Mouse (Mus musculus) midbrain, embryonic 12.5 days (tissue): ENCODE measurements around the gene Cacng8. TPM values are rescaled to one million over a fixed set of nuclear protein-coding genes. Genes with fewer than 3 reads are reported as not detected.

Experiments
- ATAC-seq: fragments of 200-750 bp; cut with Nextera tagmentation; 2 replicates; pipeline ENCODE4 v1.8.0; 2017; ENCODE audit warnings: low read depth, moderate TSS enrichment, moderate library complexity; ENCODE audit not compliant: low FRiP score
- H3K27ac ChIP-seq: fragments of 300-500 bp; sonication (generic); replicated peaks from 2 replicates; pipeline ENCODE4 v1.5.1; 2016; ENCODE audit warnings: mild to moderate bottlenecking
- H3K27me3 ChIP-seq: fragments of 300-500 bp; sonication (generic); 2 replicates; pipeline ENCODE4 v1.6.1; 2016; ENCODE audit warnings: mild to moderate bottlenecking
- H3K36me3 ChIP-seq: fragments of 300-500 bp; sonication (generic); 2 replicates; pipeline ENCODE4 v1.6.1; 2016
- H3K4me1 ChIP-seq: fragments of 300-500 bp; sonication (generic); 2 replicates; pipeline ENCODE4 v1.6.1; 2016
- H3K4me2 ChIP-seq: fragments of 300-500 bp; sonication (generic); replicated peaks from 2 replicates; pipeline ENCODE4 v1.6.1; 2016; ENCODE audit warnings: mild to moderate bottlenecking, moderate library complexity
- H3K4me3 ChIP-seq: fragments of 300-500 bp; sonication (generic); 2 replicates; pipeline ENCODE4 v1.5.1; 2016; ENCODE audit warnings: mild to moderate bottlenecking
- H3K9ac ChIP-seq: fragments of 300-500 bp; sonication (generic); replicated peaks from 2 replicates; pipeline ENCODE4 v1.6.1; 2016; ENCODE audit warnings: mild to moderate bottlenecking, moderate library complexity
- H3K9me3 ChIP-seq: fragments of 300-500 bp; sonication (generic); 2 replicates; pipeline ENCODE4 v1.6.1; 2016; ENCODE audit warnings: mild to moderate bottlenecking
- WGBS: fragments of 180-500 bp; shearing (Covaris S2); methylation state at CpG from one replicate; pipeline ENCODE4 v1.1.7; 2016; 5-methylcytosine and 5-hydroxymethylcytosine counted together
- microRNA-seq: library from miRNA; unstranded; fragments of <30 nt; microRNA quantifications from one replicate; pipeline ENCODE4, GENCODE M21; 2017
- polyA plus RNA-seq: library from polyadenylated mRNA; unstranded; fragments of >200 nt; fragmentation: Nextera tagmentation; extraction: Ambion mirVana; gene quantifications from 2 replicates; pipeline ENCODE4 v1.2.1, GENCODE M21; 2016

The Cacng8 gene
- polyA plus RNA-seq, 1 experiment from 2014 or later = 7.9 TPM

GRCm38 (mm10) chr7:3460261-3460660, 69.8 kb downstream of the Cacng8 start:
- H3K27ac ChIP-seq = no peak overlapping the region
- no peak overlapping the region for H3K9ac ChIP-seq
- no peaks in the 10 kb centered on the region for H3K9me3 ChIP-seq
- 81% methylated on average over 8 of the region's 8 CpGs for WGBS
- no peaks in the 10 kb centered on the region for H3K27me3 ChIP-seq
- no peaks in the 10 kb centered on the region for H3K4me1 ChIP-seq
- H3K4me2 ChIP-seq = no peak overlapping the region
- H3K4me3 ChIP-seq = no peak overlapping the region
- H3K36me3 ChIP-seq = no peaks in the 10 kb centered on the region
- ATAC-seq = no peak

GRCm38 (mm10) chr7:3463306-3463705, 72.8 kb downstream of the Cacng8 start:
- no peaks in the 10 kb centered on the region for H3K9me3 ChIP-seq
- no peaks in the 10 kb centered on the region for H3K27me3 ChIP-seq
- no peak overlapping the region for H3K4me2 ChIP-seq
- no peak overlapping the region for H3K27ac ChIP-seq
- no peak overlapping the region for H3K9ac ChIP-seq
- no peak for ATAC-seq
- no peaks in the 10 kb centered on the region for H3K4me1 ChIP-seq
- no peaks in the 10 kb centered on the region for H3K36me3 ChIP-seq
- 84% methylated on average over 4 of the region's 4 CpGs for WGBS
- H3K4me3 ChIP-seq = no peak overlapping the region

Small RNAs within 50 kb of the gene (microRNA-seq; reads per million reads assigned to microRNA genes)
- 27.4 reads per million, percentile 37 among the genes with 10 or more reads in this experiment for gene Gm23450

Other genes starting within 250 kb of the Cacng8 start
- 0.14 and 0.17 TPM in 2 replicates for gene AU018091, start 221.5 kb upstream of the Cacng8 start, polyA plus RNA-seq
- gene Nlrp12, start 140.9 kb upstream of the Cacng8 start, polyA plus RNA-seq = not detected in 2 replicates
- gene Myadm, start 101.6 kb upstream of the Cacng8 start, polyA plus RNA-seq = 30.2 and 31.7 TPM in 2 replicates
- 0.48 and 2.4 TPM in 2 replicates for gene Prkcg, start 101.5 kb upstream of the Cacng8 start, polyA plus RNA-seq
- gene Cacng7, start 57.7 kb upstream of the Cacng8 start, polyA plus RNA-seq = 3.5 and 4.2 TPM in 2 replicates
- 0.20 TPM in 1 of 2 replicates, not detected in the other for gene Cacng6, start 33.5 kb downstream of the Cacng8 start, polyA plus RNA-seq
- gene Tarm1, start 111.9 kb downstream of the Cacng8 start, polyA plus RNA-seq = not detected in 2 replicates
- gene Oscar, start 225.5 kb downstream of the Cacng8 start, polyA plus RNA-seq = 0.22 TPM in 1 of 2 replicates, not detected in the other
- 341 and 342 TPM in 2 replicates for gene Ndufa3, start 226.7 kb downstream of the Cacng8 start, polyA plus RNA-seq
- gene Tfpt, start 239.2 kb downstream of the Cacng8 start, polyA plus RNA-seq = 29.9 and 37.1 TPM in 2 replicates
- 121 and 131 TPM in 2 replicates for gene Prpf31, start 239.3 kb downstream of the Cacng8 start, polyA plus RNA-seq